Mouse (Mus musculus) cortical plate, adult 2 months (tissue): ENCODE measurements around the gene Serpine3.
"Not testable (repeated sequence)": the region's sequence is repeated elsewhere in the genome, so short reads cannot be mapped to it uniquely, and the experiment has no call there.

Experiments used
- CTCF ChIP-seq: fragments of 200-500 bp; IDR thresholded peaks from 2 replicates; pipeline ENCODE4 v1.5.1; 2011; ENCODE audit warnings: mild to moderate bottlenecking, control low read depth, low read length; ENCODE audit not compliant: insufficient read depth; ENCODE audit errors: extremely low read depth
- POLR2A ChIP-seq: fragments of 200-500 bp; IDR thresholded peaks from 2 replicates; pipeline ENCODE4 v1.6.1; 2011; ENCODE audit warnings: mild to moderate bottlenecking, low read length, control low read depth; ENCODE audit not compliant: insufficient read depth; ENCODE audit errors: extremely low read depth

DNA sequence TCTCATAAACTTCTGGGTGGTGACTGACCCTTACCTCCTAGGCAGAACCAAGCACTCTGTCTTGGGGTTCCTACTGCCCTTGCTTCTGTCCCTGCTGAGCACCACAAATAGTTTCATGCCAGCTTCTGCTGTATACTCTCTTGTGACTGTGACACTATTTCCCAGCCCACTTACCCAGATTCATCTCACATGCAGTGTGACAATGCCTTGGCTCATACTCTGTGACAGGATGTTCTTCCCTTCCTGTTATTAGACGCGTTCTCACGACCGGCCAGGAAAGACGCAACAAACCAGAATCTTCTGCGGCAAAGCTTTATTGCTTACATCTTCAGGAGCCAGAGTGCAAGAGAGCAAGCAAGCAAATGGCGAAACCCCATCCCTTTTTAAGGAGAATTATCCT, 21.1 kb upstream of the Serpine3 start:
- TF ChIP-seq CTCF, POLR2A: not testable (repeated sequence)
